ENCODE assay signal across 25 mouse cellular contexts in the genomic region with DNA sequence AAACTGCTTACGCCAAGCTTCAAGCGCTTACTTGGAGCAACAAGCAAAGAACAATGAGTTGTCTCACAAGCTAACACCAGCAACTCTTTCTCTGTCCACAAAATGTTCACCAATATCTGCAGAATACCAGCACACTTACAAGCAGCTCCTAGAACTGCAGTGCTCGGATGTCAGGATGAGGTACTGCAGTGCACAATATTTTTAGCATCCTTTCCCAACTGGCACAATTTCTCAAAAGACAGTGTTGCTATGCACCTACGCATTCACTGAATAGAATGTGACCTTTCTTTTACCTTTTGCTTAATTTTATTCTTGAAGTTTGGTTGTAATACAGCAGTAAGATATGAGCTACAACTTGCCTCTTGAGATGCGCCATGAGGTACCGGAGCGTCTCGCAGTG. TPM values are rescaled to one million over a fixed set of nuclear protein-coding genes. Genes with fewer than 3 reads are reported as not detected.
"Had no signal": no experiment of that assay in that cellular context is flagged by ENCODE, and none has a peak within 500 bp of the region (broad histone marks: within the 10 kb centered on the region; RNA-seq: fewer than 3 reads in every experiment).

No protein-coding gene starts in this region.

- H3K9ac ChIP-seq: limb, embryonic 13.5 days; liver, embryonic 12.5 days; liver, embryonic 15.5 days; lung, embryonic 15.5 days; midbrain, embryonic 12.5 days; neural tube, embryonic 13.5 days; stomach, embryonic 15.5 days had no signal

- H3K27ac ChIP-seq: kidney, postnatal 0 days; limb, embryonic 13.5 days; liver, embryonic 12.5 days; liver, embryonic 15.5 days; lung, embryonic 15.5 days; midbrain, embryonic 12.5 days; neural tube, embryonic 13.5 days; stomach, embryonic 15.5 days had no signal

- DNase-seq: kidney, adult 2 months; kidney, postnatal 25 days; liver; lung, adult 18-20 months; lung, postnatal 10 days; lung, postnatal 4 days; retina, postnatal 1 day; right cerebral cortex, postnatal 25 days; spleen, adult 18-20 months; thymus, adult 18-20 months; thymus, postnatal 4 days had no signal

- H3K27me3 ChIP-seq: limb, embryonic 13.5 days; liver, embryonic 12.5 days; liver, embryonic 15.5 days; lung, embryonic 15.5 days; midbrain, embryonic 12.5 days; neural tube, embryonic 13.5 days; stomach, embryonic 15.5 days had no signal

- ATAC-seq: intestine, postnatal 0 days; liver, embryonic 12.5 days; midbrain, embryonic 16.5 days had no signal

- H3K4me2 ChIP-seq: limb, embryonic 13.5 days; liver, embryonic 12.5 days; liver, embryonic 15.5 days; lung, embryonic 15.5 days; midbrain, embryonic 12.5 days; neural tube, embryonic 13.5 days; stomach, embryonic 15.5 days had no signal

- H3K4me1 ChIP-seq: liver, embryonic 12.5 days; liver, embryonic 15.5 days; midbrain, embryonic 12.5 days; neural tube, embryonic 13.5 days; stomach, embryonic 15.5 days had no signal

- H3K4me3 ChIP-seq: limb, embryonic 13.5 days; liver, embryonic 12.5 days; liver, embryonic 15.5 days; lung, embryonic 15.5 days; midbrain, embryonic 12.5 days; myocyte; neural tube, embryonic 13.5 days; stomach, embryonic 15.5 days had no signal

- H3K36me3 ChIP-seq: liver, embryonic 12.5 days; liver, embryonic 15.5 days; stomach, embryonic 15.5 days had no signal

- H3K9me3 ChIP-seq: limb, embryonic 13.5 days; liver, embryonic 12.5 days; liver, embryonic 15.5 days; lung, embryonic 15.5 days; midbrain, embryonic 12.5 days; neural tube, embryonic 13.5 days; stomach, embryonic 15.5 days had no signal

RNA-seq across cellular contexts. Expression of a gene that starts 34.2 kb away (rescaled TPM):
- total RNA-seq: monocyte, adult 5-6 weeks; neutrophil, adult 5-6 weeks had no signal
- polyA plus RNA-seq: kidney, adult 2 months; large intestine, adult 2 months had no signal
